Mouse (Mus musculus) cerebellum, postnatal 25 days (tissue): ENCODE measurements around the gene Gm20869.
"Not testable (repeated sequence)": the region's sequence is repeated elsewhere in the genome, so short reads cannot be mapped to it uniquely, and the experiment has no call there.

Experiments used
- DNase-seq, 2 experiments: peaks; one replicate each; pipeline ENCODE4 v3.0.0; 2021; ENCODE audit warnings: mixed read lengths in 2 of 2

Gm20869 gene

GRCm38 (mm10) chrY:71469149-71469548 lies at the start of gene Gm20869:
TSS of gene Gm20869 (plus strand) at chrY:71469449.
- DNase-seq = not testable (repeated sequence)
